Mouse (Mus musculus): Measurements from ENCODE around the gene Fam83d. TPM values are rescaled to one million over a fixed set of nuclear protein-coding genes. Genes with fewer than 3 reads are reported as not detected.

Gene Fam83d
- total and polyA plus RNA-seq, 3 experiments = 12.2 to 19.8 (median 15.5) TPM

DNA sequence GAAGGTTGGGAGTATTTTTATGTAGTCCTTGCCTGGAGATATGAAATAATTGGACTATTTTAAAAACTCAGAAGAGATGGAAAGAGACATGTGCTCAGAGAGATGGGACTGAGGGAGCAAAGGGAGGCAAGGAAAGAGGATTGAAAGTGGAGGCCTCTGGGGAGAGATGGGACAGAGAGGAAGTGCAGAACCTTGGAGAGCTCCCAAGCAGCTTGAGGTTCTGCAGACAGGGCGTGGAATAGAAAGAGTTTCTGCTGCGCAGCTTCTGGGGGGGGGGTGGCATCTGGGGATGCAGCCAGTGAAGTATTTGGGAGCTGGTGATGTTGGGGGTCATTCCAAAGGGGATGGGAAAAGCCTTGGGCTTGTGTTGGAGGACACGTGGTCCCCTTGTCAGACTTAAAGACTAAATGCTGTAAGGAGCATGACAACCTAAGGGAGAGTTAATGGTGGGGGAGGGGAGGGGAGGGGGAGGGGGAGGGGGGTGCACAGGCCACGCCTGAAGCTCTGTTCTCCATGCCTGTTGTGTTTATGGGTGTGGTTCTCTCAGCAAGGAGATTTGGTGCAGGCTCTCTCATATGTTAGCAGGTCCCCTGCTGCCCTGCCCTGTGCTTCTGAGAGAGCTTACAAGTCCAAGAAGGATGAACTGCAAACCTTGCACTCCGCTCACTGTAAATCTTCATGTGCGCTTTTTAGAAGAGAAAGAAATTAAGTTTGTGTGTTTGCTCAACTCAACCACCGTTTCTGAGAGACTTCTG lies 39.7 kb upstream of the Fam83d start:
- H3K9ac ChIP-seq (ENCODE audit: insufficient read depth, low read depth) = no peak overlapping the region

GRCm38 (mm10) chr2:158730896-158731295 lies 37.0 kb upstream of the Fam83d start:
- Histone ChIP-seq H3K27me3 (replicated peaks) (no peaks in the 10 kb centered on the region), H3K4me2 (ENCODE audit: insufficient read depth, low read depth, poor library complexity, severe bottlenecking) (no peak overlapping the region), H3K4me3 (replicated peaks in 1 of 3; ENCODE audit: low read depth in 2 of 3, low read length in 2 of 3, poor library complexity in 1 of 3) (no peak overlapping the region), H3K36me3 (replicated peaks in 1 of 2; ENCODE audit: control insufficient read depth in 1 of 2, insufficient read depth in 1 of 2, low read length in 1 of 2) (peaks cover 40 to 94% of the 10 kb centered on the region in 2 experiments), H3K27ac (ENCODE audit: insufficient read depth, low read depth) (no peak overlapping the region), H3K4me1 (ENCODE audit: control insufficient read depth in 1 of 2, insufficient read depth in 2 of 2) (peaks cover 37 to 97% of the 10 kb centered on the region in 2 experiments), H3K9ac (ENCODE audit: insufficient read depth, low read depth) (no peak overlapping the region), H3K9me3 (replicated peaks; ENCODE audit: low read length) (peaks cover 6% of the 10 kb centered on the region), H3K79me2 (replicated peaks; ENCODE audit: control insufficient read depth, extremely low read depth, insufficient read depth, poor library complexity, severe bottlenecking) (peaks cover 81% of the 10 kb centered on the region)
- dilution Hi-C loops (cut with MboI; ENCODE audit: extremely low pct_ligation_motif_present, extremely low pct_unique_long_range_greater_than_20kb, low sequenced_read_pairs) (no loop called here), in situ Hi-C loops (cut with MboI; ENCODE audit: low pct_ligation_motif_present, low pct_unique_long_range_greater_than_20kb, low sequenced_read_pairs) (loop anchor here (5.0 kb wide), 1 partner anchor 64 kb away; the partner anchor contains the start of gene Ppp1r16b)
- no peak for DNase-seq (ENCODE audit: extremely low read depth)
- TF ChIP-seq JUN (IDR thresholded peaks at IDR 0.05; ENCODE audit: insufficient read depth, low read depth, low read length) = no peak

More for the DNA sequence above, 39.7 kb upstream of the Fam83d start:
- TF ChIP-seq MAX (IDR thresholded peaks at IDR 0.05; ENCODE audit: low read length) (no peak), SIN3A (IDR thresholded peaks at IDR 0.05; ENCODE audit: low read length) (peak; percentile 52; the same call in 1 of the 2 replicates), MXI1 (IDR thresholded peaks at IDR 0.05; ENCODE audit: low read depth, low read length) (peak; percentile 53; the same call in 1 of the 2 replicates)
- dilution Hi-C loops (cut with MboI; ENCODE audit: extremely low pct_ligation_motif_present, extremely low pct_unique_long_range_greater_than_20kb, low sequenced_read_pairs) = no loop called here
- Histone ChIP-seq H3K27me3 (replicated peaks) (no peaks in the 10 kb centered on the region), H3K27ac (ENCODE audit: insufficient read depth, low read depth) (no peak overlapping the region), H3K9me3 (replicated peaks; ENCODE audit: low read length) (no peaks in the 10 kb centered on the region), H3K4me2 (ENCODE audit: insufficient read depth, low read depth, poor library complexity, severe bottlenecking) (no peak overlapping the region), H3K79me2 (replicated peaks; ENCODE audit: control insufficient read depth, extremely low read depth, insufficient read depth, poor library complexity, severe bottlenecking) (peaks cover 77% of the 10 kb centered on the region), H3K4me3 (replicated peaks in 1 of 3; ENCODE audit: low read depth in 2 of 3, low read length in 2 of 3, poor library complexity in 1 of 3) (no peak overlapping the region), H3K36me3 (replicated peaks in 1 of 2; ENCODE audit: control insufficient read depth in 1 of 2, insufficient read depth in 1 of 2, low read length in 1 of 2) (peaks cover 34 to 78% of the 10 kb centered on the region in 2 experiments), H3K4me1 (ENCODE audit: control insufficient read depth in 1 of 2, insufficient read depth in 2 of 2) (peaks cover 22 to 91% of the 10 kb centered on the region in 2 experiments)
- in situ Hi-C loops (cut with MboI; ENCODE audit: low pct_ligation_motif_present, low pct_unique_long_range_greater_than_20kb, low sequenced_read_pairs) = no loop called here
- no peak for DNase-seq (ENCODE audit: extremely low read depth)

- Histone ChIP-seq H3K36me3 (replicated peaks in 1 of 2; ENCODE audit: control insufficient read depth in 1 of 2, insufficient read depth in 1 of 2, low read length in 1 of 2) (peaks cover 41 to 93% of the 10 kb centered on the region in 2 experiments), H3K4me3 (replicated peaks in 1 of 3; ENCODE audit: low read depth in 2 of 3, low read length in 2 of 3, poor library complexity in 1 of 3) (no peak overlapping the region), H3K9ac (ENCODE audit: insufficient read depth, low read depth) (no peak overlapping the region), H3K9me3 (replicated peaks; ENCODE audit: low read length) (peaks cover 8% of the 10 kb centered on the region), H3K27me3 (replicated peaks) (no peaks in the 10 kb centered on the region), H3K27ac (ENCODE audit: insufficient read depth, low read depth) (peak overlapping the region; percentile 11), H3K4me1 (ENCODE audit: control insufficient read depth in 1 of 2, insufficient read depth in 2 of 2) (peaks cover 31 to 85% of the 10 kb centered on the region in 2 experiments), H3K79me2 (replicated peaks; ENCODE audit: control insufficient read depth, extremely low read depth, insufficient read depth, poor library complexity, severe bottlenecking) (peaks cover 73% of the 10 kb centered on the region), H3K4me2 (ENCODE audit: insufficient read depth, low read depth, poor library complexity, severe bottlenecking) (no peak overlapping the region)
- TF ChIP-seq BHLHE40 (IDR thresholded peaks at IDR 0.05; ENCODE audit: low read depth, low read length) = no peak
- in situ Hi-C loops (cut with MboI; ENCODE audit: low pct_ligation_motif_present, low pct_unique_long_range_greater_than_20kb, low sequenced_read_pairs) = loop anchor here (5.0 kb wide), 1 partner anchor 65 kb away; the partner anchor contains the start of gene Ppp1r16b
- DNase-seq (ENCODE audit: extremely low read depth) = no peak
- dilution Hi-C loops (cut with MboI; ENCODE audit: extremely low pct_ligation_motif_present, extremely low pct_unique_long_range_greater_than_20kb, low sequenced_read_pairs) = no loop called here
These were observed 35.4 kb upstream of the Fam83d start for GRCm38 (mm10) chr2:158732521-158732920.

Measured in CH12.LX (cell line).